Mouse (Mus musculus): ENCODE data around the gene Acbd3. TPM values are rescaled to one million over a fixed set of nuclear protein-coding genes. Genes with fewer than 3 reads are reported as not detected.

The Acbd3 gene
- polyA plus RNA-seq (2011; ENCODE audit: insufficient read depth, insufficient read length, low replicate concordance, missing spikeins), result 11.7 and 16.1 TPM in 2 replicates

GRCm38 (mm10) chr1:180725704-180726179 is at the start of gene Acbd3:
Gene Acbd3, plus strand, starts transcription at chr1:180726043.
- WGBS, result under 1% methylated on average over 52 of the region's 52 CpGs
- H3K4me1 ChIP-seq (ENCODE audit: control insufficient read depth, insufficient read depth, low read length), result peaks cover 3% of the 10 kb centered on the region; the same call in 1 of the 2 replicates
- TF ChIP-seq POLR2A (IDR thresholded peaks at IDR 0.05; ENCODE audit: borderline replicate concordance, control insufficient read depth, low read depth, low read length), result peak; percentile 93
- no peak for TF ChIP-seq CTCF (IDR thresholded peaks at IDR 0.05; ENCODE audit: control insufficient read depth, insufficient read depth, low read length)

GRCm38 (mm10) chr1:180691284-180691683 is 34.6 kb upstream of the Acbd3 start:
- Histone ChIP-seq H3K4me3 (replicated peaks; ENCODE audit: control insufficient read depth, low read depth, low read length) (no peak overlapping the region), H3K27ac (ENCODE audit: control insufficient read depth, insufficient read depth, low read depth, low read length, poor library complexity) (no peak overlapping the region), H3K4me1 (ENCODE audit: control insufficient read depth, insufficient read depth, low read length) (no peaks in the 10 kb centered on the region)
- no peak for TF ChIP-seq POLR2A (IDR thresholded peaks at IDR 0.05; ENCODE audit: borderline replicate concordance, control insufficient read depth, low read depth, low read length)
- TF ChIP-seq CTCF (IDR thresholded peaks at IDR 0.05; ENCODE audit: control insufficient read depth, insufficient read depth, low read length), result no peak
- WGBS, result 88% methylated on average over 7 of the region's 7 CpGs

More at GRCm38 (mm10) chr1:180725704-180726179, at the start of gene Acbd3:
- Histone ChIP-seq H3K4me3 (replicated peaks; ENCODE audit: control insufficient read depth, low read depth, low read length) (peak within 1 kb of the TSS; percentile 95), H3K27ac (ENCODE audit: control insufficient read depth, insufficient read depth, low read depth, low read length, poor library complexity) (peak within 1 kb of the TSS; percentile 95)

- WGBS, result 4% methylated on average over 78 of the region's 79 CpGs
- H3K27ac ChIP-seq (ENCODE audit: control insufficient read depth, insufficient read depth, low read depth, low read length, poor library complexity), result no peak within 1 kb of the TSS
- TF ChIP-seq CTCF (IDR thresholded peaks at IDR 0.05; ENCODE audit: control insufficient read depth, insufficient read depth, low read length) (no peak), POLR2A (IDR thresholded peaks at IDR 0.05; ENCODE audit: borderline replicate concordance, control insufficient read depth, low read depth, low read length) (no peak)
- no peak within 1 kb of the TSS for H3K4me3 ChIP-seq (replicated peaks; ENCODE audit: control insufficient read depth, low read depth, low read length)
- no peaks in the 10 kb centered on the region for H3K4me1 ChIP-seq (ENCODE audit: control insufficient read depth, insufficient read depth, low read length)
Measured at GRCm38 (mm10) chr1:180696626-180697352, 29.1 kb upstream of the Acbd3 start, which contains the start of gene Mixl1. Gene Mixl1, minus strand, starts transcription at chr1:180697034.

- H3K4me3 ChIP-seq (replicated peaks; ENCODE audit: control insufficient read depth, low read depth, low read length), result no peak overlapping the region
- WGBS, result 30% methylated on average over 5 of the region's 5 CpGs
- H3K4me1 ChIP-seq (ENCODE audit: control insufficient read depth, insufficient read depth, low read length), result no peaks in the 10 kb centered on the region
- H3K27ac ChIP-seq (ENCODE audit: control insufficient read depth, insufficient read depth, low read depth, low read length, poor library complexity), result no peak overlapping the region
- TF ChIP-seq CTCF (IDR thresholded peaks at IDR 0.05; ENCODE audit: control insufficient read depth, insufficient read depth, low read length) (no peak), POLR2A (IDR thresholded peaks at IDR 0.05; ENCODE audit: borderline replicate concordance, control insufficient read depth, low read depth, low read length) (no peak)
Measured at GRCm38 (mm10) chr1:180698063-180698462, 27.8 kb upstream of the Acbd3 start.

- no peak for TF ChIP-seq POLR2A (IDR thresholded peaks at IDR 0.05; ENCODE audit: borderline replicate concordance, control insufficient read depth, low read depth, low read length)
- no peak for TF ChIP-seq CTCF (IDR thresholded peaks at IDR 0.05; ENCODE audit: control insufficient read depth, insufficient read depth, low read length)
- H3K27ac ChIP-seq (ENCODE audit: control insufficient read depth, insufficient read depth, low read depth, low read length, poor library complexity), result no peak overlapping the region
- 52% methylated on average over 6 of the region's 6 CpGs for WGBS
- no peak overlapping the region for H3K4me3 ChIP-seq (replicated peaks; ENCODE audit: control insufficient read depth, low read depth, low read length)
- H3K4me1 ChIP-seq (ENCODE audit: control insufficient read depth, insufficient read depth, low read length), result no peaks in the 10 kb centered on the region
Measured at GRCm38 (mm10) chr1:180703400-180703799, 22.4 kb upstream of the Acbd3 start.

GRCm38 (mm10) chr1:180707368-180707767 is 18.5 kb upstream of the Acbd3 start:
- Histone ChIP-seq H3K27ac (ENCODE audit: control insufficient read depth, insufficient read depth, low read depth, low read length, poor library complexity) (no peak overlapping the region), H3K4me3 (replicated peaks; ENCODE audit: control insufficient read depth, low read depth, low read length) (no peak overlapping the region), H3K4me1 (ENCODE audit: control insufficient read depth, insufficient read depth, low read length) (no peaks in the 10 kb centered on the region)
- no peak for TF ChIP-seq CTCF (IDR thresholded peaks at IDR 0.05; ENCODE audit: control insufficient read depth, insufficient read depth, low read length)
- no peak for TF ChIP-seq POLR2A (IDR thresholded peaks at IDR 0.05; ENCODE audit: borderline replicate concordance, control insufficient read depth, low read depth, low read length)
- 12% methylated on average over 3 of the region's 3 CpGs for WGBS

GRCm38 (mm10) chr1:180707813-180708212 is 18.0 kb upstream of the Acbd3 start:
- TF ChIP-seq CTCF (IDR thresholded peaks at IDR 0.05; ENCODE audit: control insufficient read depth, insufficient read depth, low read length) (no peak), POLR2A (IDR thresholded peaks at IDR 0.05; ENCODE audit: borderline replicate concordance, control insufficient read depth, low read depth, low read length) (no peak)
- H3K4me3 ChIP-seq (replicated peaks; ENCODE audit: control insufficient read depth, low read depth, low read length), result no peak overlapping the region
- WGBS, result 60% methylated on average over 3 of the region's 3 CpGs
- no peak overlapping the region for H3K27ac ChIP-seq (ENCODE audit: control insufficient read depth, insufficient read depth, low read depth, low read length, poor library complexity)
- H3K4me1 ChIP-seq (ENCODE audit: control insufficient read depth, insufficient read depth, low read length), result no peaks in the 10 kb centered on the region

GRCm38 (mm10) chr1:180708935-180709776 is 16.7 kb upstream of the Acbd3 start:
- Histone ChIP-seq H3K4me1 (ENCODE audit: control insufficient read depth, insufficient read depth, low read length) (no peaks in the 10 kb centered on the region), H3K27ac (ENCODE audit: control insufficient read depth, insufficient read depth, low read depth, low read length, poor library complexity) (no peak overlapping the region), H3K4me3 (replicated peaks; ENCODE audit: control insufficient read depth, low read depth, low read length) (no peak overlapping the region)
- 67% methylated on average over 14 of the region's 14 CpGs for WGBS
- TF ChIP-seq CTCF (IDR thresholded peaks at IDR 0.05; ENCODE audit: control insufficient read depth, insufficient read depth, low read length) (no peak), POLR2A (IDR thresholded peaks at IDR 0.05; ENCODE audit: borderline replicate concordance, control insufficient read depth, low read depth, low read length) (no peak)
